Mouse (Mus musculus): ENCODE results near the gene Vmn2r5. TPM values are rescaled to one million over a fixed set of nuclear protein-coding genes. Genes with fewer than 3 reads are reported as not detected.
"Not testable (repeated sequence)": the region's sequence is repeated elsewhere in the genome, so short reads cannot be mapped to it uniquely, and the experiment has no call there.

Vmn2r5 gene
- polyA plus RNA-seq (2016; fragmentation: Nextera tagmentation; extraction: Ambion mirVana): not detected in 2 replicates

GRCm38 (mm10) chr3:64509742-64510141, at the start of gene Vmn2r5:
Gene Vmn2r5, minus strand, starts transcription at chr3:64509842.
- ATAC-seq (ENCODE audit: insufficient number of reproducible peaks, low FRiP score); H3K9me3 ChIP-seq (replicated peaks); H3K4me3 ChIP-seq; H3K36me3 ChIP-seq; H3K27me3 ChIP-seq (replicated peaks); H3K9ac ChIP-seq; H3K27ac ChIP-seq (ENCODE audit: poor library complexity, severe bottlenecking); H3K4me2 ChIP-seq; H3K4me1 ChIP-seq (replicated peaks): not testable (repeated sequence)
- WGBS: 73% methylated on average over 1 of the region's 2 CpGs

DNA sequence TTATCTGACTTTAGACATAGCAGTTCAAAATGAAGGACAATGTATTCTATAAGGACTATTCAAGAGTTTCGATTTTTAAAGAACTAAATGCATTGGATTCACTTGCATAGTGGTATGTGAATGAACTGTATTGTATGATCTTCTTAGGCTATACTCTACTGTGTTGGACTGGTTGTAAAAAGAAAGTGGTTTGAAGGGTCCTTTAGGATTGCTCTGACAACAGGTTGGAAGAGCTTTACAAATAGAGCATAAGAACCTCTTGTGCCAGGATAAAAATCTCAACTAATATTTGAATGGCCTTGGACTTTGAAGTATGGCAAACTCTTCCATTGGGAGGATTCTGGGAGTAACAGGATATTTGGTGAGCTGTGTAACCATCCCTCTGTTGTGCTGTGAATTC, 13.9 kb upstream of the Vmn2r5 start:
- H3K27ac ChIP-seq (ENCODE audit: poor library complexity, severe bottlenecking); H3K36me3 ChIP-seq; H3K27me3 ChIP-seq (replicated peaks); ATAC-seq (ENCODE audit: insufficient number of reproducible peaks, low FRiP score); H3K4me2 ChIP-seq; H3K4me3 ChIP-seq; H3K9me3 ChIP-seq (replicated peaks); H3K4me1 ChIP-seq (replicated peaks); H3K9ac ChIP-seq: not testable (repeated sequence)
- WGBS: 64% methylated on average over 1 of the region's 1 CpGs

Other genes starting within 250 kb of the Vmn2r5 start
- not detected in 2 replicates for gene Vmn2r3, start 220.1 kb downstream of the Vmn2r5 start, polyA plus RNA-seq (2016; fragmentation: Nextera tagmentation; extraction: Ambion mirVana)
- not detected in 2 replicates for gene Vmn2r4, start 94.5 kb downstream of the Vmn2r5 start, polyA plus RNA-seq (2016; fragmentation: Nextera tagmentation; extraction: Ambion mirVana)
- gene Vmn2r6, start 56.0 kb upstream of the Vmn2r5 start, polyA plus RNA-seq (2016; fragmentation: Nextera tagmentation; extraction: Ambion mirVana): not detected in 2 replicates